Mouse (Mus musculus) cerebral cortex, adult 2 months (tissue): ENCODE results near the gene Clcnkb.

ENCODE experiments used
- WGBS: fragments of 180-500 bp; shearing (Covaris S2); methylation state at CpG from one replicate; pipeline ENCODE4 v1.1.7; 2018; 5-methylcytosine and 5-hydroxymethylcytosine counted together

The Clcnkb gene

GRCm38 (mm10) chr4:141415924-141416323 is at the start of gene Clcnkb:
TSS of gene Clcnkb (minus strand) at chr4:141416014.
- WGBS, result 73% methylated on average over 7 of the region's 7 CpGs

- WGBS, result 79% methylated on average over 16 of the region's 16 CpGs
These were observed 48.9 kb upstream of the Clcnkb start for GRCm38 (mm10) chr4:141464722-141465121.

DNA sequence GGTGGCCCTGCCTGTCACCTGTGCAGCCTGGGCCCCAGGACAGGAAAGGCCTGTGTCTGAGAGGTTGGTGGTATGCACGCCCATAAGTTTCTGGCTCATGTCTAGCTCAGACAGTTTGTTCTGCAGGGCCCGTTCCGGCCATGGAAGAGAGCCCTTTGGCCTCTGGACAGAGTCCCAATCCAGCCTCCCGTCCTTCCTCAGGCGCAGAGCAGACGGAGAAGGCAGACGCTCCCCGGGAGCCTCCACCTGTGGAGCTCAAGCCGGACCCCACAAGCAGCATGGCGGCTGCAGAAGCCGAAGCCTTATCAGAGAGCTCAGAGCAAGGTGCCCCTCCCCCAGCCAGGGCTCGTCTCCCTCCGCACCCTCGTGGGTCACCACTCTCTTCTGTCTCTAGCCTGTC is 47.7 kb upstream of the Clcnkb start:
- WGBS, result 83% methylated on average over 14 of the region's 14 CpGs

GRCm38 (mm10) chr4:141461576-141461975 is 45.8 kb upstream of the Clcnkb start:
- WGBS, result 73% methylated on average over 12 of the region's 12 CpGs

DNA sequence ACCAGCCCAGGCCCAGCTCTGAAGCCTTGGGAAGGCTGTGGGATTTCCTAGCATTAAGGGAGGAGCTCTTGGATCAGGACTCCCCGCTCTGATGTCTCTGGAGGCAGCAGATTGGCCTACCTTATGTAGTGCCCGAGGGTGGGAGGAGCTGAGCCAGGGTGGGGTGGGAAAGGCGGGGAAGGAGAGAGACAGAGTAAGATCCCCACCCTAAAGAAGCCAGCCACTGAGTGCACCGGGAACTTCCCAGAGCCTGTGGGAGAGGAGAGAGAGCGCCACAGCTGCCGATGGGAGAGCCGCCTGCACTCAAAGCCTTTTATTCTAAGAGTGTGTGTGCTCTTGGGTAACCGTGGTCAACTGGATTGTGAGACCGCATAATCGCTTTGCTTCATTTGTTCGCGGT is 45.3 kb upstream of the Clcnkb start:
- 38% methylated on average over 12 of the region's 12 CpGs for WGBS

DNA sequence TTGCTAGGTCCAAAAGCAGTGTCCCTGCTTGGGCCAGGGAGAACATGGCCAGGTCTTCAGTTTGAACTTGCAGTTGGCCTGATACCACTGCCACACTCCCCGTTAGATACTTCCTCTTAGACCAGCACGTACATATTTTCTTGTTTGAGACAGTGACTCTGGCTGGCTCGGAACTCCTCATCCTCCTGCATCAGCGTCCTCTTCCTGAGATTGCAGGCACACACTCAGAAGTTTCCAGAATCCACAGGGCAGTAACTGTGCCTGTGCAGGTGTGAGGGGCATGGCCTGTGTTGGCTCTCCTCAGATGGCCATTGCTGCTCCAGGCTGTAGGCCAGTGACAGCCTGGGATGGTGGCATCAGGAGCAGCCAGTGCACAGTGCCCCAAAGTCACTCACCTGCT is 44.7 kb upstream of the Clcnkb start:
- WGBS, result 90% methylated on average over 4 of the region's 4 CpGs

DNA sequence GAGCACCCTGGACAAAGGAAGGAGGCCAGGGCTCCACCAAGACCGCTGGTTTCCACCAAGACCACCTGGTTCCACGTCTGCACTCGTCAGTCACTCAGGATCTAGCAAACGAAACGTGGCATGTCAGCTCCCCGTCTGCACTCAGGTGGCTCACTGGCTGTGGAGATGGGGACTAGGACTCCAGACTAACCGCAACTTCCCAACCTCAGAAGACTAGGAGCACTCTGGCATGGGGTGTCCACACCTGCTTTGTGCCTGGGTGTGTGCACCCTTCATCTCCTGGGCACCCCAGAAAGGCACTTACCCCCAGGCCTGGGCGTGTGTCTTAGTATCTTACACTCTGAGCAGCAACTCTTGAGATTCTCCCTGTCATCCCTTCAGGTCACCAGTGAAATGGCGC is 44.0 kb upstream of the Clcnkb start:
- WGBS, result 92% methylated on average over 9 of the region's 9 CpGs

GRCm38 (mm10) chr4:141458888-141459287 is 43.1 kb upstream of the Clcnkb start:
- WGBS, result 94% methylated on average over 3 of the region's 3 CpGs

DNA sequence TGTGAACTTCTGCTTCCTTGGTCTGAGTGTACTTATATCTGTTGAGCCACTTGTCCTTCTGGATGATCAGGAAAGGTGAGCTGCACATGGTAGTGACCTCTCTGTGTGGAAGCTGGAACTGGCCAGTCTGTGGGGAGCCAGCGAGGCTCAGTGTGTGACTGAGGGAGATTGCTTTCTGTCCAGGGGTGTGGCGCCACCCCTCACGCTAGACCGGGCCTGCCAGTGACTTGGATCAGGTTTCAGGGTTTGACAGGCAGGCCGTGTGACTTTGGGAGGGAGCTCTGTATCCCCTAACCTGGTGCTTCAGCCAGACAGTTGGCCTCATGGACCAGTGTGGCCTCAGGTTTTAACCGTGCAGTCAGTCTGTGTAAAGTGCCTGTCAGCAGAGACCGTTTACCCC is 42.4 kb upstream of the Clcnkb start:
- 62% methylated on average over 7 of the region's 7 CpGs for WGBS

DNA sequence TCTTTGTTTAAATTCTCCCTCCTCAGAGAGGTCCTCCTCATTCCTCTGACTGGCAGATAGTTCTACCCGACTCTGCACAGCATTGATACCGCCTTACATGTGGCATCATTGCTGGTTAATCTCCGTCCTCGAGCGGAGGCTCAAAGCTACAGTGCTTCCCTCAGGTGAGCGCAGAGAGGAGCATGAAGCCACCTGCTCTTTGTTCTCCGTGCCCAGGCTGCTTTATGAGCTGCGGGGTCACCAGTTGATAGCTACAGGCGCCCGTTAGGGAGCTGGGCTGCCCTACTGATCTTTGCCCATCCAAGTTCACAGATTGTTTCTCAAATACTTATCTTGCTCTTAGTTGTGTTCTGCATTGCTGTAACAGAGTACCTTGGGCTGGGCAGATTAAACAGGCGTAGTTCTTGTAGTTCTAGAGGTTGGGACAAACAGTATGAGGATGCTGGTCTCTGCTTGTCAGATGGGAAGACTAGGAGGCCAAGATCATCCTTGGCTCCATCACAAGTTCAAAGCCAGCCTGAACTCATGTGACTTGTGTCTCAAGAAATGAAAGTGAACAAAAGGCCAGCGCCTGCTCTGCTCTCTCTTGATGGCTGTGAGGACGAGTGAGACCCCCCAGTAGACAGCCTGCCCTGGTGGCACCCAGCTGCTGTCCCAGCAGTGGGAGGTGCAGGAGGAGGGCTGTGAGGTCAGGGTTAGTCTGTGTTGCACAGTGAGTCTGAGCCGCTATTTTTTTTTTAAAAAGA is 40.6 kb upstream of the Clcnkb start:
- WGBS, result 95% methylated on average over 14 of the region's 14 CpGs

GRCm38 (mm10) chr4:141455526-141455925 is 39.7 kb upstream of the Clcnkb start:
- 53% methylated on average over 4 of the region's 4 CpGs for WGBS

- 34% methylated on average over 14 of the region's 14 CpGs for WGBS
These were observed 39.0 kb upstream of the Clcnkb start for GRCm38 (mm10) chr4:141454581-141455350.

- 92% methylated on average over 9 of the region's 9 CpGs for WGBS
These were observed 36.2 kb upstream of the Clcnkb start for GRCm38 (mm10) chr4:141451916-141452450.

DNA sequence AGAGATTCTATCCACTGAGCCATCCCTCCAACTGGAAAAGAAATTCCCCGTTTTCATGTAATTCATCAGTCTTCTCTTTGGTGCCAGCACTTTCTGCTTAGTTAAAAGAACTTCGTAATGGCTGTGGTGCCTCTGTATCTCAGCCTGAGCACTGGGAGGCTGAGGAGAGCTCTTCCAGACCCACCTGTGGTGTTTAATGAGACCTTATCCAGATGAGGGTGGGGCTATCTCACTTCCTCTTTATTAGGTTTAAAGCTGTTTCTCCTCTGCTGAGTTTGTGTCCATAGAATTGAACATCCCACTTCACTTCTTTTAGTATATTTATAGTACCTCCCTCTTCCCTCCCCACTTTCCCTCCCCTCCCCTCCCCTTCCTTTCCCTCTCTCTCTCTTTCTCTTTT is 35.4 kb upstream of the Clcnkb start:
- 78% methylated on average over 2 of the region's 2 CpGs for WGBS

DNA sequence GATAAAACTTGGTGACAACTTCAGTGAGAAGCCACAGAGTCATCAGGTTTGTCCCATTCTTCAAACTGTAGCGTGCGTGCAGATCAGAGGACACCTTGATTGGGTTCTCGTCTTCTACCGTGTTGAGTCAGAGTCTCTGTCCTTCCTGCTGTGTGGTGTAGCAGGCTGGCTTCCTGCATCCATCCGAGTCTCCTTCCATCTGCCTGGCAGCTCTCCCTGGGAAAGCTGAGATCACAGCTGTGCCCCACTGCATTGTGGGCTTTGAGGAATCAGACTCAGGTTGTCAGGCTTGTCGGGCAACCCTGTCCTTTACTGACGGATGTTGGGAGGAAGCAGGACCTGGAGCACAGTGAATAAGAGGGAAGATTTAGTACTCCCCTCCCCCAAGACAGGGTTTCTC is 30.4 kb upstream of the Clcnkb start:
- WGBS, result 36% methylated on average over 7 of the region's 7 CpGs

DNA sequence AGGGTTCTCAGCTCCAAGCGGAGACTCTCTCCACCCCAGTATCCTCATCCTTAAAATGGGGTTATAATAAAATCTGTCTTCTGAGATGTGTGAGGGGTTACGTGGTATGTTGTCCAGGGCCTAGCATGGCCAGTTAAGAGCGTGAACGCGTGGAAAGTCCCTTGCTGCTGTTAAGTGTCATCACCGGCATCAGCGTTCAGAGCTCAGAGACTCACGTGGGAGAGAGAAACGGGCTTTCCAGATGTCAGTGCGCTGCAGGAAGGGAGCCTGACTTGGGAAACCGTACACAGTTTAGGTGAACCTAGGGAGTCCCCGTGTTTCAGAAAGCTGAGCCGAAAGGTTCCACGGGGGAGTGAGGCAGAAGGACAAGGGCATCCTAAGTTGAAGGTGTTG is 29.5 kb upstream of the Clcnkb start:
- 7% methylated on average over 14 of the region's 14 CpGs for WGBS

DNA sequence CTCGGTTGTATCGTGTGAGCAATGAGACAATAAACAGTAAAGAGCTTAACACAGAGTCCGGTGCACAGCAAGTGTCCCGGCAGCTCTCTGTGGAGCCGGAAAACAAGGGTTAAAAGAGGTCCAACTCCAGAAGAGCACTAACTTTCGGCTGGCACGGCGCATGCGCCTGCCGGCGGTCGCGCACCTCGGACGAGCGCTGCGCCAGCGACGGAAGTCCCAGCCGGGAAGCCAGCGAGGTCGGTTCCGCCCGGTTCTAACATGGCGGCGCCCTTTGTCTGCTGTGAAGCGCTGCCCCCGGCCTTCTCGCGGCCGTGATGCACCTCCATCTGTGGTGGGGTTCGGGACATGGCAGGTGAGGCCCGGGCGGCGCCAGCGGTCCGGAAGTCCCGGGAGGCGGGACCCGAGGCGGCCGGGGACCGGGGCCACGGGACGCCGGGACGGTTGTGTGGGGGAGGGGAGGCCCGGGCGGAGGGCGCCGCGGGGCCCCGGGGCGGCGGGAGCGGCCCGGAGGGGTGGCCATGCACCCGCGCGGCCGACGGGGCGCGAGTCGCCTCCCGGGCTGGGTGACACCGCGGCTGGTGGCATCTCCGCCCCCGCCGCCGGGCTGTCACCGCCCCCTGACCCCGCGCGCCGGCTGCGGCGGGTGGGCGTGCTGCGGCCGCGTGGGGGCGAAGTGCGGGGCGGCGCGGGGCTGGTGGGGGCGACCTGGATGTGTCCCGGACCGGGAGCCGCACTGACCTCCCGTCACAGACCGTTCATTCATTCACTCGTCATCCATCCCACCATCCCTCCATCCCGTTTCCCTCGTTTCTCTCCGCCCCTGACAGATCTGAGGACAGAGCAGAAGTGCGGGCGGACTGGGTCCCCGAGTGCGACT is 28.9 kb upstream of the Clcnkb start, which contains the start of gene Zbtb17:
Gene Zbtb17 (plus strand): TSS at position 204 of the 877 bp plus-strand sequence.
- WGBS, result under 1% methylated on average over 98 of the region's 102 CpGs

- WGBS, result 47% methylated on average over 11 of the region's 11 CpGs
These were observed 28.0 kb upstream of the Clcnkb start for GRCm38 (mm10) chr4:141443641-141444429.

DNA sequence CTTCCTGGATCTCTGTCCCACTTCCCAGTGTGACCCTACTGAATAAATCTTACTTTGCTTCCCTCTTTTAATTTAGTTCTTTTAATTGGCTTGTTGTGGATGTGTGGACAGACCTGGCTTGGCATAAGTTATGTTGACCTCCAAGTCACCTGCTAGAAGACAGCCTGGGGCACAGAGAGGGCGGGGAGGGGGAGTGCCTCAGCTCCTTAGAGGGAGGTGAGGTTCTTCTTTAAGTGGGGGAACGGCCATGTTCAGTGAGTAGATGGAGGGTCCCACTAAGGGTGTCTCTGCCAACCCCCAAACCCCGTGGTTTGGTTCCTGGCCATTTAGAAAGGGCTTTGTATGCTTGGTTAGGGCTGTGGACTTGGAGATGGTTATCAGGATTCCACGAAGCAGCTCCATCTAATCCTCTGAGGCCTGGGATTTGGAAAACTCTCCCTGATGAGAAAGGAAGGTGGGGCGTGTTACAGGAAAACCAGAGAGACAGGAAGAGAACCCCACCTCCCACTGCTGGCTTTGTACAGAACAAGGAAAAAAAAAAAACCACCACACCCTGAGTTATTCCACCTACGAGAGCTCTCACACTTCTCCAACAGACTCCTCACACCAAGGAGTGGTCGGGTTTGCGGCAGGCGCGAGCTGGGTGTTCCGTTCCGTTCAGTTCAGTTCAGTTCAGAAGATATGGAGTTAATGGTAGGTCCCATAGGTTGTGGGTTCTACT is 23.4 kb upstream of the Clcnkb start:
- 62% methylated on average over 12 of the region's 12 CpGs for WGBS

- WGBS, result 90% methylated on average over 1 of the region's 1 CpGs
These were observed 20.2 kb upstream of the Clcnkb start, which contains the start of gene Srarp for GRCm38 (mm10) chr4:141435974-141436373. TSS of gene Srarp (minus strand) at chr4:141436105.
